Mouse (Mus musculus) cerebellum, adult 2 months (tissue): ENCODE measurements around the gene Sec22c. TPM values are rescaled to one million over a fixed set of nuclear protein-coding genes. Genes with fewer than 3 reads are reported as not detected.

Source experiments
- DNase-seq, 2 experiments: peaks; one replicate each; pipeline ENCODE4 v3.0.0; 2021
- H3K27ac ChIP-seq: fragments of 200-500 bp; 2 replicates; pipeline ENCODE4 v1.5.1; 2012; ENCODE audit warnings: low read length, control low read depth, inconsistent platforms; ENCODE audit not compliant: insufficient read depth
- H3K27me3 ChIP-seq: fragments of 200-500 bp; 2 replicates; pipeline ENCODE4 v1.6.1; 2012; ENCODE audit warnings: inconsistent platforms, mild to moderate bottlenecking, low read length, moderate library complexity; ENCODE audit not compliant: control insufficient read depth, insufficient read depth
- H3K4me1 ChIP-seq: fragments of 200-500 bp; 2 replicates; pipeline ENCODE4 v1.6.1; 2011; ENCODE audit warnings: low read length; ENCODE audit not compliant: control insufficient read depth, insufficient read depth
- H3K4me3 ChIP-seq: fragments of 200-500 bp; replicated peaks from 2 replicates; pipeline ENCODE3; 2011; ENCODE audit warnings: mild to moderate bottlenecking, low read depth, low read length, control low read depth; ENCODE audit not compliant: insufficient read depth
- CTCF ChIP-seq: fragments of 200-500 bp; IDR thresholded peaks from 2 replicates; pipeline ENCODE4 v1.5.1; 2011; ENCODE audit warnings: low read depth, mild to moderate bottlenecking, control low read depth, low read length, moderate library complexity, borderline replicate concordance; ENCODE audit not compliant: insufficient read depth
- POLR2A ChIP-seq: fragments of 200-500 bp; IDR thresholded peaks from 2 replicates; pipeline ENCODE4 v1.6.1; 2011; ENCODE audit warnings: low read length, control low read depth, borderline replicate concordance; ENCODE audit not compliant: insufficient read depth
- WGBS: fragments of 180-500 bp; shearing (Covaris S2); methylation state at CpG from one replicate; pipeline ENCODE4 v1.1.7; 2018; 5-methylcytosine and 5-hydroxymethylcytosine counted together
- polyA plus RNA-seq: library from polyadenylated mRNA; depleted of rRNA; stranded (reverse); fragments of >200 nt; gene quantifications from 2 replicates; pipeline ENCODE4 v1.2.3, GENCODE M21; 2012

The Sec22c gene
- polyA plus RNA-seq, 1 experiment, result 12.3 TPM

DNA sequence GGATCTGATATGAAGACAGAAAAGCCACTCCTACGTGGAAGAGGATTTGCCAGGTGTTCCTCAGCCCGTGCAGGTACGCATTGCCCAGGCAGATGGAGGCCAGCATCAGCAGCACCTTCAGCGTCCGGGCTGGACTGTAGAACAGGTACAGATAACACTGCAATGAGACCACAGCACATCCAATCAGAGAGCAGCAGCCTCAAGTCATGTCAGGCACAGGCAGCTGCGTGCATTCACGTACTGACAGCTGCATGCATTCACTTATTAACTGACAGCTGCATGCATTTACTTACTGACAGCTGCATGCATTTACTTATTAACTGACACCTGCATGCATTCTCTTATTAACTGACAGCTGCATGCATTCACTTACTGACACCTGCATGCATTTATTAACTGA is 20.6 kb downstream of the Sec22c start:
- Histone ChIP-seq H3K4me1 (no peaks in the 10 kb centered on the region), H3K27me3 (no peaks in the 10 kb centered on the region), H3K27ac (no peak overlapping the region), H3K4me3 (no peak overlapping the region)
- TF ChIP-seq POLR2A (no peak), CTCF (no peak)
- DNase-seq, result no peak
- 82% methylated on average over 7 of the region's 7 CpGs for WGBS

DNA sequence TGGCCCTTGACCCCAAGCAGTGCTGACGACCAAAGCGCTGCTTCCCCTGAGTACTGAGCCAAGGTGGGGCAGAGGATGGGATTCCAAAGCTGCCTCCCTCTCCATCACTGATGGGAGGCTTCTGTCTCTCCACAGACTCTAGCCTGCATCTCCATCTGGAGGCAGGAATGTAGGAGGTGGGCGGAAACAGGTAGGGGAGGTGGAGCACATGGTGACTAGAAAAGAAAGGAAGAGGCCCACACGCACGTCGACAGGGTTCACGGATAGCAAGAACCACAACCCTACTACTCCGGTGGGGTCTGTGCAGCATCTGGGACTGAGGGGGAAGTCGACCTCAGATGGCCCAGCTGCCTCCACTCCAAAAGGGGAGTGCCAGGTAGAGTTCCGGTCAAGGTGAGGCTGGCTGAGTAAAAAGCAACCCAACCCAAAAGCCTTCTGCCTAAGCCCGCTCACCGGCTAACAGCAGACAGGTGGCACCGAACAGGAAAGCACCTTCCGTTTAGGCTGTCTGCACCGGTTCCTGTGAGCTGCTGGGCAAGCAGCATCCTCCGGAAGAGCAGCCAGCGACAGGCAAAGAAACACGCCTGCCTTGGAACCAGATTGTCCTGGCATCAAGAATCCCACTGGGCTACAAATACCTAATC is 23.1 kb downstream of the Sec22c start:
- no peak for TF ChIP-seq POLR2A
- TF ChIP-seq CTCF, result no peak
- no peaks in the 10 kb centered on the region for H3K4me1 ChIP-seq
- H3K27me3 ChIP-seq, result no peaks in the 10 kb centered on the region
- whole genome bisulfite sequencing, result 79% methylated on average over 18 of the region's 18 CpGs
- H3K4me3 ChIP-seq, result no peak overlapping the region
- DNase-seq, result no peak
- no peak overlapping the region for H3K27ac ChIP-seq

DNA sequence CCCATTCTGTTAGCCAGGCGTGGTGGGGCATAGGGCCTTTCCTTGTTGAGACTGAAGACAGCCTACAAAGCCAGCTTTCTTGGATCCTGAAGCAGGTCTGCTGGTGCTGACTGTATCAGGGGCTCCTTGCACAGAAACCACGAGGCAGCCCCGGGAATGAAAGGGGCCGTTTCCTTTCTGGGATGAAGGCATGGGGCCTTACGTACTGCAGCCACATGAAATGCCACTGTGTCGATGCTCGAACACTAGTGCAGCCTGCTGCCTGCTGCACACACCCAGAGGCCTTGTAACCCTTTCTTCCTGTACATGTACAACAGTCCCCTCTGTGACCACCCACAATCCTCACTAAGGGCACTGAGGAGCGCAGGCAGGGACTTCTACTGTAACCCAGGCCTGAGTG is 24.1 kb downstream of the Sec22c start:
- 76% methylated on average over 8 of the region's 8 CpGs for WGBS
- H3K27me3 ChIP-seq, result no peaks in the 10 kb centered on the region

DNA sequence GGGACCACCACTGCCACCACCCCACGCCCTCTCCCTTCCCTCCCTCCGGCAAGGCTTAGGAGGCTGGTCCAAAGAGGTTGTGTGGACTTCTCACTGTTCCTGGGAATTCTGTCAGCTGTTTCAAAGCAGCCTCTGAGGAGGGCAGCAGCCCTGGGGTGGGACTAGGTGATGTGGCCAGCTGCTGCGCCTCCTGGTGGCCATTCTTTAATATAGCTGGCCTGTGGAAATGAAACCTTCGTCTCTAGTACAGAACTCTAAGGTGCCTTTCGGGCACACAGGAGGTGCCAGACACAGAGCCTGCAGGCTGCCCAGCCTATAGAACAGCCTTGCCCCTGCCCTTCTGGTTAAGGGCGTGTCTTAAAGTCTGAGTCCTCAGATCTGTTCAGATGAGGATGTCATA is 25.7 kb downstream of the Sec22c start:
- DNase-seq, result peak; percentile 29 to 35
- no peaks in the 10 kb centered on the region for H3K4me1 ChIP-seq
- 11% methylated on average over 6 of the region's 6 CpGs for WGBS
- no peak overlapping the region for H3K4me3 ChIP-seq
- TF ChIP-seq POLR2A (no peak), CTCF (peak; percentile 76)
- H3K27me3 ChIP-seq, result 0 out of 2 replicates have a peak, but pooled peaks cover 1% of the 10 kb centered on the region
- no peak overlapping the region for H3K27ac ChIP-seq

More for the DNA sequence above, 24.1 kb downstream of the Sec22c start:
- no peaks in the 10 kb centered on the region for H3K4me1 ChIP-seq
- no peak overlapping the region for H3K27ac ChIP-seq
- no peak for DNase-seq
- TF ChIP-seq CTCF (no peak), POLR2A (no peak)
- no peak overlapping the region for H3K4me3 ChIP-seq

DNA sequence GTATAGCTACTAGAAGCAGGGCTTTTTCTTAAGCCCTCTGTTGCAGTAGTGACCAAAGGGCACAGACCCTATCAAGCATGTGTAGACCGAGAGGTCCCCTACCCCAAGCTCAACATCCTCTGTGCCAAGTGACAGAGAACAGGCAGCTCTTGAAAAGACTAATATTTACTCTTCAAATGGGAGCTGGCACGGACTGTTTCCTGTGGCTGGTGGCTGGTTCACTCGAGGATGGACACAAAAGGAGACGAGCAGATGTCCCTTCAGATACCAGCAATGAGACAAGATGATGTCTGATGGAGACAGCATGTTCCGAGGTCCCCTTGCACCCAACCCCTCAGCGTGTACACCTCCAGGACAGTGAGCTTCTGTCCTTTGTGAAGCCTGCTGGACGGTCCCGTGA is 27.8 kb downstream of the Sec22c start:
- TF ChIP-seq POLR2A (no peak), CTCF (no peak)
- H3K4me1 ChIP-seq, result no peaks in the 10 kb centered on the region
- no peak overlapping the region for H3K27ac ChIP-seq
- 0 out of 2 replicates have a peak, but pooled peaks cover 1% of the 10 kb centered on the region for H3K27me3 ChIP-seq
- 58% methylated on average over 8 of the region's 8 CpGs for WGBS
- no peak for DNase-seq
- no peak overlapping the region for H3K4me3 ChIP-seq

DNA sequence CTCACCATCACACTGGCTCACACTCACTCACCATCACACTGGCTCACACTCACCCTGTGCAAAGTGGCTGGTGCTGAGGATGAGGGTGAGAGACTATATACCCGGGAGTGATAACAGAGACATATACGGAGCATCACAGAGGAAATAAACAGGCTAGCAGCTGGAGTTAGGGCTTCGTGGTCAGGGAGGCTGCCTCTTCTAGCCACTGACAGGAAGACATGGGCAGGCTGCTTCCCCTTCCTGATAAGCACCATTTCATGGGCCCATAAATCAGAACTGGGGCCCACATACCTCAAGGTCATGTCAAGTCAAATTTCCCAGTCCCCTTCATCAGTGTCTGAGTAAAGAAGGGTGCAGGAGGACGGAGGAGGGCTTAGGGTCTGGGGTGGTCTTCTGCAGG is 28.2 kb downstream of the Sec22c start:
- no peaks in the 10 kb centered on the region for H3K4me1 ChIP-seq

DNA sequence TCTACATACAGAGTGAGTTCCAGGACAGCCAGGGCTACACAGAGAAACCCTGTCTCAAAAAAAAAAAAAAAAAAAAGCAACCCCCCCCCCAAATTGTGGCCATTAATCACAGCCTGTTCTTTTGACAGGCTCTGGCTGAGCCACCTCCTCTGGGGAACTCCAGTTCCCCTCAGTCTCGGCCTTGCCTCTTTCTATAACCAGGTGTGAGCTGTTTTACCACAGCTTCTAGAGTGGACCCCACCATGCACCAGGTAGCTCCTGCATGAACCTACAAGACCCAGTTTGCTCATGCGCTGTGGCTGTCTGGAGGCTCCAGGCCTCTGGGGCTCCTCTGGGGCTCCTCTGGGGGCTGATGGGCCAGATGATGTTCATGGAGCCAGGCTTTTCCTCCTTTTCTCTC is 29.7 kb downstream of the Sec22c start:
- Histone ChIP-seq H3K4me1 (peaks cover 3% of the 10 kb centered on the region), H3K4me3 (no peak overlapping the region), H3K27me3 (0 out of 2 replicates have a peak, but pooled peaks cover 1% of the 10 kb centered on the region), H3K27ac (no peak overlapping the region)
- no peak for TF ChIP-seq POLR2A
- TF ChIP-seq CTCF, result no peak
- 89% methylated on average over 2 of the region's 2 CpGs for WGBS
- no peak for DNase-seq

More for the DNA sequence above, 28.2 kb downstream of the Sec22c start:
- DNase-seq, result no peak
- H3K27ac ChIP-seq, result no peak overlapping the region
- 83% methylated on average over 4 of the region's 4 CpGs for WGBS
- TF ChIP-seq CTCF (no peak), POLR2A (no peak)
- 0 out of 2 replicates have a peak, but pooled peaks cover 1% of the 10 kb centered on the region for H3K27me3 ChIP-seq
- no peak overlapping the region for H3K4me3 ChIP-seq

DNA sequence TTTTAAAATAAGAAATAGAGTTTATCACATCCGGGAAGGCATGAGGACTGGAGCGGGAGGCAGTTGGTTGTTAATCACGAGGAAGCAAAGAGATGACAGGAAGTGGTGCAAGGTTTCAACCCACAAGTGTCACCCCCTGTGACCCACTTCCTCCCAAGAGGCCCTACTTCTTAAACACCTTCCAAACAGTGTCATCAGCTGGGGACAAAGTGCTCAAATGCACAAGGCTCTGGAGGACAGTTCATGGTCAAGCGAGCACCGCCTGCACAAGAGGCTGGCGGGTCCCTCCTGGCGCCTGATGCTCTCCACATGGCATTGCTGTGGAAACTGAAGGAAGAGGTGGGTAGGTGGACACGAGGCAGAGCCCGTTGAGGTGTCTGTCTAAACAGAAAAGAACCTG is 30.3 kb downstream of the Sec22c start:
- Histone ChIP-seq H3K4me3 (no peak overlapping the region), H3K27ac (no peak overlapping the region), H3K27me3 (0 out of 2 replicates have a peak, but pooled peaks cover 1% of the 10 kb centered on the region), H3K4me1 (peaks cover 3% of the 10 kb centered on the region)
- 80% methylated on average over 9 of the region's 9 CpGs for WGBS
- TF ChIP-seq POLR2A, result no peak
- TF ChIP-seq CTCF, result no peak
- no peak for DNase-seq
